Mouse (Mus musculus): ENCODE results near the gene Ranbp3. TPM values are rescaled to one million over a fixed set of nuclear protein-coding genes. Genes with fewer than 3 reads are reported as not detected.

Gene Ranbp3
- polyA plus RNA-seq, 2 experiments: 34.2 to 42.9 TPM

- no peak overlapping the region for H3K4me2 ChIP-seq (ENCODE audit: low read depth)
- TF ChIP-seq CTCF (IDR thresholded peaks at IDR 0.05; ENCODE audit: low read depth): no peak
- no peak for TF ChIP-seq EP300 (IDR thresholded peaks at IDR 0.05; ENCODE audit: low read depth)
- 81% methylated on average over 6 of the region's 6 CpGs for WGBS (ENCODE audit: insufficient replicate concordance)
- no peak overlapping the region for H3K27ac ChIP-seq
- DNase-seq (ENCODE audit: low read depth in 3 of 3, low spot score in 3 of 3) (no peak), ATAC-seq (ENCODE audit: insufficient read depth) (no peak)
- H3K4me1 ChIP-seq (replicated peaks; ENCODE audit: control insufficient read depth in 2 of 2, insufficient read depth in 2 of 2, low read length in 1 of 2): peaks cover 0 to under 1% of the 10 kb centered on the region in 2 experiments; a peak in 1 of 4 replicates
- H3K9ac ChIP-seq (replicated peaks): no peak overlapping the region
- no peaks in the 10 kb centered on the region for H3K9me3 ChIP-seq (ENCODE audit: control insufficient read depth, low read length)
- no peaks in the 10 kb centered on the region for H3K27me3 ChIP-seq (ENCODE audit: control insufficient read depth, insufficient read depth, low read length)
- no peak overlapping the region for H3K4me3 ChIP-seq (ENCODE audit: insufficient read depth in 1 of 2, low read depth in 2 of 2, low read length in 2 of 2)
- H3K36me3 ChIP-seq (replicated peaks; ENCODE audit: control insufficient read depth, insufficient read depth, low read depth): peaks cover 67% of the 10 kb centered on the region
These were observed 20.8 kb downstream of the Ranbp3 start for GRCm38 (mm10) chr17:56693851-56694310.

- no peak overlapping the region for H3K9ac ChIP-seq (replicated peaks)
- DNase-seq (ENCODE audit: low read depth in 3 of 3, low spot score in 3 of 3) (no peak), ATAC-seq (ENCODE audit: insufficient read depth) (no peak)
- no peak overlapping the region for H3K4me2 ChIP-seq (ENCODE audit: low read depth)
- no peaks in the 10 kb centered on the region for H3K27me3 ChIP-seq (ENCODE audit: control insufficient read depth, insufficient read depth, low read length)
- 78% methylated on average over 2 of the region's 2 CpGs for WGBS (ENCODE audit: insufficient replicate concordance)
- TF ChIP-seq EP300 (IDR thresholded peaks at IDR 0.05; ENCODE audit: low read depth) (no peak), CTCF (IDR thresholded peaks at IDR 0.05; ENCODE audit: low read depth) (no peak)
- H3K36me3 ChIP-seq (replicated peaks; ENCODE audit: control insufficient read depth, insufficient read depth, low read depth): peaks cover 90% of the 10 kb centered on the region
- H3K27ac ChIP-seq: no peak overlapping the region
- no peaks in the 10 kb centered on the region for H3K9me3 ChIP-seq (ENCODE audit: control insufficient read depth, low read length)
- H3K4me1 ChIP-seq (replicated peaks; ENCODE audit: control insufficient read depth in 2 of 2, insufficient read depth in 2 of 2, low read length in 1 of 2): no peaks in the 10 kb centered on the region
- H3K4me3 ChIP-seq (ENCODE audit: insufficient read depth in 1 of 2, low read depth in 2 of 2, low read length in 2 of 2): no peak overlapping the region
These were observed 27.4 kb downstream of the Ranbp3 start for GRCm38 (mm10) chr17:56700451-56700850.

DNA sequence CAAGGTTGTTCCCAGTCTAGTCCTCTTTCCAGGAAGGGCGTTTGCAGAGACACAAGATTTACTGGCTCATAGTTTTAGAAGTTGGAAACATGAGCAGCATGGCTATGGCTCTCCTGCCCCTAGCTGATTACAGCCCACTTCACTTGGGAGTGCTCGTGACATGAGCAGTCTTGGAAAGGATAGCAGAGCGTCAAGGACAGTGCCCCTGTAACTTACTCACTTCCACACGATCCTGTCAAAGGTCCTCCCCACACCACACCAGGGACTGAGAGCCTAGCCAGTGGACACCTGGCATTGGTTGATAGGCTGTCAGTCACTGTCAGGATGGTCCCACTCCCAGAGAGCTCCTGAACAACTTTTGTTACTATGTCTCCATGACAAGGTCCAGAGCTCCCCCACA is 29.9 kb downstream of the Ranbp3 start:
- Histone ChIP-seq H3K9me3 (ENCODE audit: control insufficient read depth, low read length) (no peaks in the 10 kb centered on the region), H3K27ac (no peak overlapping the region), H3K36me3 (replicated peaks; ENCODE audit: control insufficient read depth, insufficient read depth, low read depth) (peaks cover 93% of the 10 kb centered on the region), H3K4me1 (replicated peaks; ENCODE audit: control insufficient read depth in 2 of 2, insufficient read depth in 2 of 2, low read length in 1 of 2) (0 out of 4 replicates have a peak, but pooled peaks cover 0 to 3% of the 10 kb centered on the region in 2 experiments), H3K4me3 (ENCODE audit: insufficient read depth in 1 of 2, low read depth in 2 of 2, low read length in 2 of 2) (no peak overlapping the region), H3K9ac (replicated peaks) (no peak overlapping the region), H3K4me2 (ENCODE audit: low read depth) (no peak overlapping the region), H3K27me3 (ENCODE audit: control insufficient read depth, insufficient read depth, low read length) (no peaks in the 10 kb centered on the region)
- DNase-seq (ENCODE audit: low read depth in 3 of 3, low spot score in 3 of 3) (no peak), ATAC-seq (ENCODE audit: insufficient read depth) (no peak)
- TF ChIP-seq CTCF (IDR thresholded peaks at IDR 0.05; ENCODE audit: low read depth) (no peak), EP300 (IDR thresholded peaks at IDR 0.05; ENCODE audit: low read depth) (no peak)
- WGBS (ENCODE audit: insufficient replicate concordance): 80% methylated on average over 4 of the region's 4 CpGs

DNA sequence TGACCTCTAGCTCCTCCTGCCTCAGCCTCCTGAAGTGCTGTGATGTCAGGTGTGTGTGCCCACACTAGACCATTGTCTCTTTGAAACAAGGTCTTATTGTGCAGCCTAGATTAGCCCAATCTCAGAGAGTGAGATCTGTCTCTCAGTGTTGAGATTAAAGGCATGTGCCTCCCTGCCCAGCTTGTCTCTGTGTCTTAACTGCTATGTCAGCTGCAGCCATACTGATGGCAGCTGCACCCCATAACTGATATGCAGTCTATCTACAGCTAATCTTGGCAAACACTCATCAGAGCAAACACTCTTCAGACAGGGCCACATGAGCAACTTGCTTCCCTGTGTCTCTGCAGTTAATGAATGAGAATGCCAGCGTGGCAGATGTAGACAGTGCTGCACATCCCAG is 33.4 kb downstream of the Ranbp3 start:
- no peak overlapping the region for H3K27ac ChIP-seq
- H3K27me3 ChIP-seq (ENCODE audit: control insufficient read depth, insufficient read depth, low read length): no peaks in the 10 kb centered on the region
- H3K4me2 ChIP-seq (ENCODE audit: low read depth): no peak overlapping the region
- peaks cover 92% of the 10 kb centered on the region for H3K36me3 ChIP-seq (replicated peaks; ENCODE audit: control insufficient read depth, insufficient read depth, low read depth)
- no peak for TF ChIP-seq CTCF (IDR thresholded peaks at IDR 0.05; ENCODE audit: low read depth)
- peak; percentile 57 for TF ChIP-seq EP300 (IDR thresholded peaks at IDR 0.05; ENCODE audit: low read depth)
- no peaks in the 10 kb centered on the region for H3K9me3 ChIP-seq (ENCODE audit: control insufficient read depth, low read length)
- WGBS (ENCODE audit: insufficient replicate concordance): 62% methylated on average over 1 of the region's 1 CpGs
- no peak overlapping the region for H3K9ac ChIP-seq (replicated peaks)
- 0 out of 4 replicates have a peak, but pooled peaks cover 0 to 3% of the 10 kb centered on the region in 2 experiments for H3K4me1 ChIP-seq (replicated peaks; ENCODE audit: control insufficient read depth in 2 of 2, insufficient read depth in 2 of 2, low read length in 1 of 2)
- DNase-seq (ENCODE audit: low read depth in 3 of 3, low spot score in 3 of 3): no peak
- H3K4me3 ChIP-seq (ENCODE audit: insufficient read depth in 1 of 2, low read depth in 2 of 2, low read length in 2 of 2): no peak overlapping the region
- peak; percentile 60; the same call in 1 of the 2 replicates for ATAC-seq (ENCODE audit: insufficient read depth)

GRCm38 (mm10) chr17:56708692-56709091 is 35.6 kb downstream of the Ranbp3 start:
- H3K9me3 ChIP-seq (ENCODE audit: control insufficient read depth, low read length): no peaks in the 10 kb centered on the region
- H3K4me1 ChIP-seq (replicated peaks; ENCODE audit: control insufficient read depth in 2 of 2, insufficient read depth in 2 of 2, low read length in 1 of 2): 0 out of 4 replicates have a peak, but pooled peaks cover 0 to 3% of the 10 kb centered on the region in 2 experiments
- DNase-seq (ENCODE audit: low read depth in 3 of 3, low spot score in 3 of 3) (no peak), ATAC-seq (ENCODE audit: insufficient read depth) (no peak)
- H3K4me2 ChIP-seq (ENCODE audit: low read depth): no peak overlapping the region
- no peak overlapping the region for H3K9ac ChIP-seq (replicated peaks)
- peaks cover 85% of the 10 kb centered on the region for H3K36me3 ChIP-seq (replicated peaks; ENCODE audit: control insufficient read depth, insufficient read depth, low read depth)
- 83% methylated on average over 4 of the region's 4 CpGs for WGBS (ENCODE audit: insufficient replicate concordance)
- H3K4me3 ChIP-seq (ENCODE audit: insufficient read depth in 1 of 2, low read depth in 2 of 2, low read length in 2 of 2): no peak overlapping the region
- TF ChIP-seq EP300 (IDR thresholded peaks at IDR 0.05; ENCODE audit: low read depth) (no peak), CTCF (IDR thresholded peaks at IDR 0.05; ENCODE audit: low read depth) (no peak)
- H3K27me3 ChIP-seq (ENCODE audit: control insufficient read depth, insufficient read depth, low read length): no peaks in the 10 kb centered on the region
- H3K27ac ChIP-seq: no peak overlapping the region

Measured in liver, embryonic 14.5 days (tissue).